Mouse (Mus musculus): ENCODE measurements around the gene Col6a6.

GRCm38 (mm10) chr9:105712049-105712448 is 115.9 kb downstream of the Col6a6 start:
- TF ChIP-seq POLR2A (IDR thresholded peaks at IDR 0.05; ENCODE audit: insufficient read depth, low read depth, low read length): no peak
- no peak for TF ChIP-seq CTCF (IDR thresholded peaks at IDR 0.05)
- no peak for TF ChIP-seq EP300 (IDR thresholded peaks at IDR 0.05; ENCODE audit: insufficient read depth, low read depth, low read length)
